Mouse (Mus musculus): Measurements from ENCODE around the gene Fbrsl1. TPM values are rescaled to one million over a fixed set of nuclear protein-coding genes. Genes with fewer than 3 reads are reported as not detected.

The Fbrsl1 gene
- polyA plus RNA-seq, 1 experiment: 51.7 TPM

DNA sequence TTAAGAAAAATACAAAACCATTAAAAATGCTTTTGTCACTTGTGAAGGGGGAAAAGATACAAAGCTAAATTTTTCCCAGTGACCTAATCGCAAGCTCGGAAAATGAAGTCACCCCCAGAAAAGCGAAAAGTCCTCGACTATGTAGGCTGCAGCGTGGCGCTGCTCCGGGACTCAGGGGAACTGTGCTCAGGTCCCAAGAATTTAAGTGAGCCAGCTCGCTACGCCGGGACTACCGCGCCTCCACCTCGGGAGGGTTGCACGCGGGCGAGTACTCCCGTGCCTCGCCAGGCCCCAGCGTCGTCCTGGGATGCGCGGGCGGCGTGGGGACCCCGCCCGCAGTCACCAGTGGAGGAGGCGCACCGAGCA lies 85.5 kb downstream of the Fbrsl1 start:
- Histone ChIP-seq H3K36me3 (ENCODE audit: control insufficient read depth, insufficient read depth, low read length, poor library complexity, severe bottlenecking) (no peaks in the 10 kb centered on the region; the same call in 1 of the 2 replicates), H3K9me3 (replicated peaks; ENCODE audit: control insufficient read depth, insufficient read depth, low read length, poor library complexity, severe bottlenecking) (no peaks in the 10 kb centered on the region), H3K27ac (ENCODE audit: insufficient read depth, low read length) (no peak overlapping the region), H3K9ac (ENCODE audit: low read depth, poor library complexity, severe bottlenecking) (peak overlapping the region; percentile 26), H3K4me1 (ENCODE audit: control insufficient read depth, insufficient read depth, low read length) (no peaks in the 10 kb centered on the region), H3K4me3 (ENCODE audit: low read depth, low read length) (peak overlapping the region; percentile 64), H3K27me3 (ENCODE audit: control insufficient read depth, insufficient read depth, low read length, poor library complexity, severe bottlenecking) (no peaks in the 10 kb centered on the region)
- TF ChIP-seq CTCF (IDR thresholded peaks at IDR 0.05; ENCODE audit: low read depth, low read length): no peak
- no peak for TF ChIP-seq POLR2A (IDR thresholded peaks at IDR 0.05; ENCODE audit: insufficient read depth, low read length)
- TF ChIP-seq EP300 (IDR thresholded peaks at IDR 0.05; ENCODE audit: insufficient read depth, low read depth, low read length): no peak

DNA sequence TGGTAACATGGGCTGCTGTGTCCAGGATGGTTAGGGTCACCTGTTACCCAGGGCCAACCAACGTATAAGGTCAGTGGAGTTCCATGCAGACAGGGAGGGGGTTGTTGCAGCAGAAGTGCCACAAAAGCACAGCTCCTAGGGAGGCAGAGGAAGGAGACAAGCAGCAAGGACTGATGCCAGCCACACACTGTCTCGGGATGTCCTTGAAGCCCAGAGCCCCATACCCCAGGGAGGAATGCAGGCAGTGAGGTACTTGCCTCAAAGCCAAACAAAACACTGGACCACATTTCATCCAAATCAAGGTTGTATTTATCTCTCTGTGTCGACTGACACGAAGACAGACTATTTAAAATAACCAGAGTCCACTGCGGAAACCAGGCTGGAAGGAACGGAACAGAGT lies 86.8 kb downstream of the Fbrsl1 start:
- Histone ChIP-seq H3K27ac (ENCODE audit: insufficient read depth, low read length) (no peak overlapping the region), H3K4me3 (ENCODE audit: low read depth, low read length) (no peak overlapping the region), H3K4me1 (ENCODE audit: control insufficient read depth, insufficient read depth, low read length) (no peaks in the 10 kb centered on the region), H3K27me3 (ENCODE audit: control insufficient read depth, insufficient read depth, low read length, poor library complexity, severe bottlenecking) (no peaks in the 10 kb centered on the region), H3K9me3 (replicated peaks; ENCODE audit: control insufficient read depth, insufficient read depth, low read length, poor library complexity, severe bottlenecking) (no peaks in the 10 kb centered on the region), H3K9ac (ENCODE audit: low read depth, poor library complexity, severe bottlenecking) (no peak overlapping the region), H3K36me3 (ENCODE audit: control insufficient read depth, insufficient read depth, low read length, poor library complexity, severe bottlenecking) (no peaks in the 10 kb centered on the region)
- TF ChIP-seq CTCF (IDR thresholded peaks at IDR 0.05; ENCODE audit: low read depth, low read length) (no peak), POLR2A (IDR thresholded peaks at IDR 0.05; ENCODE audit: insufficient read depth, low read length) (no peak), EP300 (IDR thresholded peaks at IDR 0.05; ENCODE audit: insufficient read depth, low read depth, low read length) (no peak)

DNA sequence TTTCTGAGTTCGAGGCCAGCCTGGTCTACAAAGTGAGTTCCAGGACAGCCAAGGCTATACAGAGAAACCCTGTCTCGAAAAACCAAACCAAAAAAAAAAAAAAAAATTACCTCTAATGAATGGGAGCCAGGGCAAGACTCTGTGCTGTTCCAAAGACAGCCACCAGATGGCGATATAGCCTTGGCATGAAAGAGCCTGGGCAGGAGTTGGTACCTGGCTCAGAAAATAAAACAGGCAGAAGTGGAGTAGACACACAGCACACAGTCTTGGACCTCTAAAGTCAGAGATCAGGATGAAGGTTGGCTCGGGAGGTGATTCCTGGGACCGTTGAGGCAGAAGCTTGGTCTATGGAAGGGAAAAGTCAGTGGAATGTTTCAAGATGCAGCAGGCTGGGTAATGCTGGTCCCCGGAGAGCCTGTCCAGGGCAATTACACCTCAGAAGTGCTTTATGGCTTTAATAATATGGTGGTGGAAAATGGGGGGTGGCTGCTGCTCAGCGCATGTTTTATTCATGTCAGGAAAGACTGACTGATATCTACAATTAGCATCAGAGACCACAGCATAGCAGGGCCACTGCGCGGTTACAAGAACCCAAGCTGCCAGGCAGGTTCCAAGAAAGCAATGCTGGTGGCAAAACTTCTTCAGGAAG lies 90.6 kb downstream of the Fbrsl1 start:
- Histone ChIP-seq H3K9me3 (replicated peaks; ENCODE audit: control insufficient read depth, insufficient read depth, low read length, poor library complexity, severe bottlenecking) (no peaks in the 10 kb centered on the region), H3K4me1 (ENCODE audit: control insufficient read depth, insufficient read depth, low read length) (peaks cover 3% of the 10 kb centered on the region), H3K9ac (ENCODE audit: low read depth, poor library complexity, severe bottlenecking) (no peak overlapping the region), H3K27me3 (ENCODE audit: control insufficient read depth, insufficient read depth, low read length, poor library complexity, severe bottlenecking) (no peaks in the 10 kb centered on the region), H3K36me3 (ENCODE audit: control insufficient read depth, insufficient read depth, low read length, poor library complexity, severe bottlenecking) (no peaks in the 10 kb centered on the region), H3K4me3 (ENCODE audit: low read depth, low read length) (no peak overlapping the region), H3K27ac (ENCODE audit: insufficient read depth, low read length) (no peak overlapping the region)
- no peak for TF ChIP-seq EP300 (IDR thresholded peaks at IDR 0.05; ENCODE audit: insufficient read depth, low read depth, low read length)
- TF ChIP-seq CTCF (IDR thresholded peaks at IDR 0.05; ENCODE audit: low read depth, low read length): peak; percentile 75

DNA sequence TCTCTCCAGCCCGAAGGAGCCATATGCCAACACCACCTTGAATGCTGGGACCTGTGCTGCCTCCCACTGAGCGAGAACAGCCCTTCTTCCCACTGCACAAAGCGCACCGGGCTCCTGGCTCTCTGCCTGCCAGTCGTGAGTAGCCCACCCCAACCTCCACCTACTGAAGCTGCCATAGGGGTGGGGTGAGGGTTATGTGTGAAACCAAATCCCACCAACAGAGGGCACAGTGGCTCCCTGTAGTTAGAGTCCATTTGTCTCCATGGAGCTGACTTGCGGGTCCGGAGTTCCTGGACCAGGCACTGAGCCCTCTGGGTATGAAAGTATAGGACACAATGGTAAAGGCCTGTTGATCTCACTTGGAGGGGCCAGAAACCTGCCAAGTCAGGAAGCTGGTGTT lies 93.6 kb downstream of the Fbrsl1 start:
- no peaks in the 10 kb centered on the region for H3K27me3 ChIP-seq (ENCODE audit: control insufficient read depth, insufficient read depth, low read length, poor library complexity, severe bottlenecking)
- no peak overlapping the region for H3K9ac ChIP-seq (ENCODE audit: low read depth, poor library complexity, severe bottlenecking)
- no peak for TF ChIP-seq EP300 (IDR thresholded peaks at IDR 0.05; ENCODE audit: insufficient read depth, low read depth, low read length)
- TF ChIP-seq CTCF (IDR thresholded peaks at IDR 0.05; ENCODE audit: low read depth, low read length): peak; percentile 66
- peak overlapping the region; percentile 22 for H3K4me3 ChIP-seq (ENCODE audit: low read depth, low read length)
- H3K4me1 ChIP-seq (ENCODE audit: control insufficient read depth, insufficient read depth, low read length): peaks cover 3% of the 10 kb centered on the region
- no peaks in the 10 kb centered on the region for H3K9me3 ChIP-seq (replicated peaks; ENCODE audit: control insufficient read depth, insufficient read depth, low read length, poor library complexity, severe bottlenecking)
- no peak overlapping the region for H3K27ac ChIP-seq (ENCODE audit: insufficient read depth, low read length)
- H3K36me3 ChIP-seq (ENCODE audit: control insufficient read depth, insufficient read depth, low read length, poor library complexity, severe bottlenecking): no peaks in the 10 kb centered on the region

DNA sequence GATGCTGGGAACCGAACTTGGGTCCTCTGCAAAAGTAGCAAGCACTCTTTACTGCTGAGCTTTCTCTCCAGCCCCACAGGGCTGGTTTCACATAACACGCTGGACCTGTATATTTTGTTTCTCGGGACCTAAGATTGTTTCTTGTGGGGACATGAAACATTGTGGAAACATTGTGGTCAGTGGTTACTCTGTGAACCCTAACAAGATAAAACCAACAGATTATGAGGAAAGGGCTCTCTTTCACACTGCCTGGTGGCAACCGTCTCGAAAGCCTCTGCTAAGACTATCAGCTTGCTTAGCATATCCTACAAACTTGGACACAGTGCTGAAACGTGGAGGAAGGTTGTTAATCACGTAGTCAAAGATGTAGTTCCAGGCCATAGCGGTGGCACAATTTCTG lies 101.3 kb downstream of the Fbrsl1 start:
- no peaks in the 10 kb centered on the region for H3K9me3 ChIP-seq (replicated peaks; ENCODE audit: control insufficient read depth, insufficient read depth, low read length, poor library complexity, severe bottlenecking)
- H3K27me3 ChIP-seq (ENCODE audit: control insufficient read depth, insufficient read depth, low read length, poor library complexity, severe bottlenecking): no peaks in the 10 kb centered on the region
- no peak overlapping the region for H3K9ac ChIP-seq (ENCODE audit: low read depth, poor library complexity, severe bottlenecking)
- H3K4me3 ChIP-seq (ENCODE audit: low read depth, low read length): no peak overlapping the region
- no peak for TF ChIP-seq POLR2A (IDR thresholded peaks at IDR 0.05; ENCODE audit: insufficient read depth, low read length)
- peaks cover 4% of the 10 kb centered on the region for H3K4me1 ChIP-seq (ENCODE audit: control insufficient read depth, insufficient read depth, low read length)
- no peak overlapping the region for H3K27ac ChIP-seq (ENCODE audit: insufficient read depth, low read length)
- no peaks in the 10 kb centered on the region for H3K36me3 ChIP-seq (ENCODE audit: control insufficient read depth, insufficient read depth, low read length, poor library complexity, severe bottlenecking)

DNA sequence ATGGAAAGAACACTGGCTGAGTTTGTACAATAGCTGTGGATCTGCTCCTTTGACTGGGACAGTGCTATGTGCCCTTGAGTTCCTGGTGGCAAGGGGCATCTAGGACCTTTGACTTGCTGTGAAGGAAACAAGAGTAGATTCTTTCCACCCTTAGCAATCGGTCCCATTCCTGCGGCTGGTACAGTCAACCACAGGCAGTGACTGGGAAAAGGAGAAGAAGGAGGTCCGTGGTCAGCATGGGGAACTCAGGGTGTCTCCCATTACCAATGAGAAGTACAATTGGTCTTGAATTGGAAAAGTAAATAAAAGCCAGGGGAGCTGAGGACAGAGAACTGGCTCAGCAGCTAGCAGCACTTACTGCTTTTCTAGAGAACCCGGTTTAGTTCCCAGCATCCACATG lies 102.8 kb downstream of the Fbrsl1 start:
- Histone ChIP-seq H3K36me3 (ENCODE audit: control insufficient read depth, insufficient read depth, low read length, poor library complexity, severe bottlenecking) (no peaks in the 10 kb centered on the region), H3K4me1 (ENCODE audit: control insufficient read depth, insufficient read depth, low read length) (peaks cover 4% of the 10 kb centered on the region), H3K4me3 (ENCODE audit: low read depth, low read length) (no peak overlapping the region), H3K9ac (ENCODE audit: low read depth, poor library complexity, severe bottlenecking) (no peak overlapping the region), H3K9me3 (replicated peaks; ENCODE audit: control insufficient read depth, insufficient read depth, low read length, poor library complexity, severe bottlenecking) (no peaks in the 10 kb centered on the region), H3K27me3 (ENCODE audit: control insufficient read depth, insufficient read depth, low read length, poor library complexity, severe bottlenecking) (no peaks in the 10 kb centered on the region), H3K27ac (ENCODE audit: insufficient read depth, low read length) (no peak overlapping the region)
- TF ChIP-seq CTCF (IDR thresholded peaks at IDR 0.05; ENCODE audit: low read depth, low read length) (no peak), EP300 (IDR thresholded peaks at IDR 0.05; ENCODE audit: insufficient read depth, low read depth, low read length) (no peak), POLR2A (IDR thresholded peaks at IDR 0.05; ENCODE audit: insufficient read depth, low read length) (no peak)
